Mouse (Mus musculus) c-Kit-negative CD71-positive TER-119-positive erythroid progenitor cells, embryonic 14.5 days (primary cell): ENCODE measurements around the gene Agap3.

Experiments
- DNase-seq: peaks from one replicate; pipeline ENCODE4 v3.0.0-alpha.2; 2013; ENCODE audit warnings: low read depth, low spot score

The Agap3 gene

GRCm38 (mm10) chr5:24523806-24524205, 71.8 kb downstream of the Agap3 start:
- DNase-seq: no peak

- DNase-seq: no peak
These were observed 72.5 kb downstream of the Agap3 start for GRCm38 (mm10) chr5:24524522-24524921.

GRCm38 (mm10) chr5:24525360-24526189, 73.6 kb downstream of the Agap3 start:
- no peak for DNase-seq

GRCm38 (mm10) chr5:24526190-24526888, 74.4 kb downstream of the Agap3 start:
- no peak for DNase-seq

- no peak for DNase-seq
These were observed 74.9 kb downstream of the Agap3 start, which contains the start of gene Gbx1 for GRCm38 (mm10) chr5:24526889-24527230. Gene Gbx1 (minus strand): TSS chr5:24527202.

GRCm38 (mm10) chr5:24527780-24528179, 75.8 kb downstream of the Agap3 start:
- DNase-seq: no peak

GRCm38 (mm10) chr5:24530042-24530689, 78.2 kb downstream of the Agap3 start:
- DNase-seq: peak; percentile 64

- DNase-seq: no peak
These were observed 81.4 kb downstream of the Agap3 start for GRCm38 (mm10) chr5:24533391-24533790.

- no peak for DNase-seq
These were observed 82.3 kb downstream of the Agap3 start for GRCm38 (mm10) chr5:24534292-24534691.

GRCm38 (mm10) chr5:24535731-24536130, 83.8 kb downstream of the Agap3 start:
- DNase-seq: no peak

GRCm38 (mm10) chr5:24536511-24536910, 84.5 kb downstream of the Agap3 start:
- DNase-seq: no peak

GRCm38 (mm10) chr5:24537618-24538017, 85.6 kb downstream of the Agap3 start:
- no peak for DNase-seq

- DNase-seq: no peak
These were observed 87.8 kb downstream of the Agap3 start for GRCm38 (mm10) chr5:24539571-24540296.

GRCm38 (mm10) chr5:24540387-24541143, 88.6 kb downstream of the Agap3 start, which contains the start of gene Asb10:
Gene Asb10 (minus strand): TSS chr5:24540978.
- DNase-seq: no peak

- no peak for DNase-seq
These were observed 89.2 kb downstream of the Agap3 start for GRCm38 (mm10) chr5:24541144-24541569.

- DNase-seq: no peak
These were observed 90.7 kb downstream of the Agap3 start for GRCm38 (mm10) chr5:24542643-24543042.

GRCm38 (mm10) chr5:24550598-24551316, 98.8 kb downstream of the Agap3 start:
- no peak for DNase-seq

GRCm38 (mm10) chr5:24551317-24551688, 99.3 kb downstream of the Agap3 start:
- no peak for DNase-seq
